Mouse (Mus musculus): ENCODE measurements around the gene Slbp.

- no peak for TF ChIP-seq POLR2A (IDR thresholded peaks at IDR 0.05; ENCODE audit: control insufficient read depth, extremely low read depth, insufficient read depth, low read length, poor library complexity)
- no peak for TF ChIP-seq CTCF (IDR thresholded peaks at IDR 0.05; ENCODE audit: borderline replicate concordance, control insufficient read depth, extremely low read depth, insufficient read depth, low read length, poor library complexity)
Observed at GRCm38 (mm10) chr5:33635361-33635760, 17.0 kb downstream of the Slbp start.
